Mouse (Mus musculus) cerebellum, adult 2 months (tissue): Measurements from ENCODE around the gene Zfp697.

Experiments
- CTCF ChIP-seq: fragments of 200-500 bp; IDR thresholded peaks from 2 replicates; pipeline ENCODE4 v1.5.1; 2011; ENCODE audit warnings: low read depth, mild to moderate bottlenecking, control low read depth, low read length, moderate library complexity, borderline replicate concordance; ENCODE audit not compliant: insufficient read depth
- POLR2A ChIP-seq: fragments of 200-500 bp; IDR thresholded peaks from 2 replicates; pipeline ENCODE4 v1.6.1; 2011; ENCODE audit warnings: low read length, control low read depth, borderline replicate concordance; ENCODE audit not compliant: insufficient read depth

- TF ChIP-seq CTCF (no peak), POLR2A (no peak)
Measured at GRCm38 (mm10) chr3:98414296-98414695, 32.0 kb downstream of the Zfp697 start.
